Mouse (Mus musculus) liver, adult 2 months (tissue): Measurements from ENCODE around the gene Ogfrl1. TPM values are rescaled to one million over a fixed set of nuclear protein-coding genes. Genes with fewer than 3 reads are reported as not detected.
A peak's percentile ranks its signal among the peaks of the same experiment; 100 is the strongest.

Experiments
- DNase-seq: peaks from one replicate; pipeline ENCODE4 v3.0.0-alpha.2; 2011; ENCODE audit warnings: low read depth, low spot score; ENCODE audit errors: extremely low read depth
- H3K27ac ChIP-seq: fragments of 200-500 bp; replicated peaks from 2 replicates; pipeline ENCODE4 v1.5.1; 2012; ENCODE audit warnings: low read depth, mild to moderate bottlenecking, control low read depth, inconsistent platforms, low read length; ENCODE audit not compliant: insufficient read depth
- H3K27me3 ChIP-seq: fragments of 200-500 bp; 2 replicates; pipeline ENCODE4 v1.6.1; 2012; ENCODE audit warnings: mild to moderate bottlenecking, moderate library complexity, low read length, inconsistent platforms; ENCODE audit not compliant: control insufficient read depth, insufficient read depth
- H3K36me3 ChIP-seq: fragments of 200-500 bp; 2 replicates; pipeline ENCODE4 v1.6.1; 2012; ENCODE audit warnings: low read length, inconsistent platforms; ENCODE audit not compliant: control insufficient read depth, insufficient read depth
- H3K4me1 ChIP-seq: fragments of 200-500 bp; 2 replicates; pipeline ENCODE4 v1.6.1; 2011; ENCODE audit warnings: low read length; ENCODE audit not compliant: control insufficient read depth, insufficient read depth
- H3K4me3 ChIP-seq: fragments of 200-500 bp; 2 replicates; pipeline ENCODE4 v1.5.1; 2011; ENCODE audit warnings: low read depth, mild to moderate bottlenecking, control low read depth, low read length, moderate library complexity; ENCODE audit not compliant: insufficient read depth
- H3K79me2 ChIP-seq: fragments of 200-500 bp; 2 replicates; pipeline ENCODE4 v1.6.1; 2012; ENCODE audit warnings: inconsistent platforms, mild to moderate bottlenecking, low read length, moderate library complexity; ENCODE audit not compliant: control insufficient read depth, insufficient read depth
- H3K9ac ChIP-seq: fragments of 200-500 bp; 2 replicates; pipeline ENCODE4 v1.6.1; 2012; ENCODE audit warnings: low read depth, mild to moderate bottlenecking, control low read depth, inconsistent platforms, low read length
- CTCF ChIP-seq: fragments of 200-500 bp; IDR thresholded peaks from 2 replicates; pipeline ENCODE4 v1.5.1; 2011; ENCODE audit warnings: low read depth, low read length, control low read depth
- POLR2A ChIP-seq: fragments of 200-500 bp; IDR thresholded peaks from 2 replicates; pipeline ENCODE4 v1.6.1; 2011; ENCODE audit warnings: low read length, control low read depth; ENCODE audit not compliant: insufficient read depth; ENCODE audit errors: extremely low read depth
- WGBS: fragments of 180-500 bp; shearing (Covaris S2); methylation state at CpG from one replicate; pipeline ENCODE4 v1.1.7; 2018; 5-methylcytosine and 5-hydroxymethylcytosine counted together
- polyA plus RNA-seq: library from polyadenylated mRNA; depleted of rRNA; stranded (reverse); fragments of >200 nt; gene quantifications from 2 replicates; pipeline ENCODE4 v1.2.3, GENCODE M21; 2012; rRNA removed
- total RNA-seq: library from RNA; depleted of rRNA; stranded (reverse); fragments of >200 nt; gene quantifications from 2 replicates; pipeline ENCODE4 v1.2.3, GENCODE M21; 2014; rRNA removed

The Ogfrl1 gene
- total RNA-seq: 5.4 and 5.9 TPM in 2 replicates
- polyA plus RNA-seq: 4.1 and 4.3 TPM in 2 replicates

GRCm38 (mm10) chr1:23397623-23398022 is at the start of gene Ogfrl1:
Gene Ogfrl1, minus strand, starts transcription at chr1:23397772.
- 80% methylated on average over 4 of the region's 4 CpGs for WGBS

GRCm38 (mm10) chr1:23445736-23446424 is 48.3 kb upstream of the Ogfrl1 start:
- Histone ChIP-seq H3K27ac (no peak overlapping the region), H3K36me3 (no peaks in the 10 kb centered on the region), H3K9ac (no peak overlapping the region), H3K4me1 (no peaks in the 10 kb centered on the region), H3K4me3 (no peak overlapping the region), H3K27me3 (no peaks in the 10 kb centered on the region), H3K79me2 (no peaks in the 10 kb centered on the region)
- 89% methylated on average over 5 of the region's 5 CpGs for WGBS
- TF ChIP-seq POLR2A (no peak), CTCF (no peak)
- no peak for DNase-seq

More at GRCm38 (mm10) chr1:23397623-23398022, at the start of gene Ogfrl1:
- no peak within 1 kb of the TSS for H3K27ac ChIP-seq
- TF ChIP-seq CTCF (no peak), POLR2A (no peak)
- no peak within 1 kb of the TSS for H3K4me3 ChIP-seq
- H3K27me3 ChIP-seq: no peaks in the 10 kb centered on the region
- no peaks in the 10 kb centered on the region for H3K79me2 ChIP-seq
- no peak for DNase-seq
- no peak within 1 kb of the TSS for H3K9ac ChIP-seq
- no peaks in the 10 kb centered on the region for H3K36me3 ChIP-seq
- H3K4me1 ChIP-seq: no peaks in the 10 kb centered on the region

GRCm38 (mm10) chr1:23433612-23434011 is 36.0 kb upstream of the Ogfrl1 start:
- H3K9ac ChIP-seq: no peak overlapping the region
- H3K27ac ChIP-seq: no peak overlapping the region
- no peak overlapping the region for H3K4me3 ChIP-seq
- DNase-seq: peak; percentile 47
- no peaks in the 10 kb centered on the region for H3K79me2 ChIP-seq
- H3K4me1 ChIP-seq: no peaks in the 10 kb centered on the region
- 44% methylated on average over 3 of the region's 3 CpGs for WGBS
- no peaks in the 10 kb centered on the region for H3K36me3 ChIP-seq
- H3K27me3 ChIP-seq: no peaks in the 10 kb centered on the region
- TF ChIP-seq POLR2A (no peak), CTCF (no peak)

- Histone ChIP-seq H3K9ac (no peak overlapping the region), H3K27me3 (no peaks in the 10 kb centered on the region), H3K4me3 (no peak overlapping the region), H3K36me3 (no peaks in the 10 kb centered on the region), H3K79me2 (no peaks in the 10 kb centered on the region), H3K4me1 (0 out of 2 replicates have a peak, but pooled peaks cover 1% of the 10 kb centered on the region), H3K27ac (no peak overlapping the region)
- DNase-seq: no peak
- 100% methylated on average over 2 of the region's 2 CpGs for WGBS
- TF ChIP-seq CTCF (no peak), POLR2A (no peak)
Measured at GRCm38 (mm10) chr1:23426447-23426846, 28.9 kb upstream of the Ogfrl1 start.

GRCm38 (mm10) chr1:23418941-23419340 is 21.4 kb upstream of the Ogfrl1 start:
- Histone ChIP-seq H3K36me3 (no peaks in the 10 kb centered on the region), H3K4me3 (no peak overlapping the region), H3K27ac (no peak overlapping the region), H3K9ac (no peak overlapping the region), H3K4me1 (no peaks in the 10 kb centered on the region), H3K27me3 (no peaks in the 10 kb centered on the region), H3K79me2 (no peaks in the 10 kb centered on the region)
- 86% methylated on average over 1 of the region's 1 CpGs for WGBS
- TF ChIP-seq POLR2A: no peak
- TF ChIP-seq CTCF: no peak
- no peak for DNase-seq

GRCm38 (mm10) chr1:23418059-23418458 is 20.5 kb upstream of the Ogfrl1 start:
- Histone ChIP-seq H3K27ac (no peak overlapping the region), H3K4me1 (no peaks in the 10 kb centered on the region), H3K79me2 (no peaks in the 10 kb centered on the region), H3K9ac (no peak overlapping the region), H3K4me3 (no peak overlapping the region), H3K27me3 (no peaks in the 10 kb centered on the region), H3K36me3 (no peaks in the 10 kb centered on the region)
- DNase-seq: no peak
- TF ChIP-seq CTCF (no peak), POLR2A (no peak)
- 88% methylated on average over 2 of the region's 2 CpGs for WGBS
